Mouse (Mus musculus): ENCODE data around the gene Wdfy4. TPM values are rescaled to one million over a fixed set of nuclear protein-coding genes. Genes with fewer than 3 reads are reported as not detected.

Gene Wdfy4
- polyA plus RNA-seq (2014; fragmentation: Illumina TruSeq; extraction: RNeasy Lipid Tissue Mini Kit (QIAGEN cat#74804); ENCODE audit: low replicate concordance), result 0.85 TPM

DNA sequence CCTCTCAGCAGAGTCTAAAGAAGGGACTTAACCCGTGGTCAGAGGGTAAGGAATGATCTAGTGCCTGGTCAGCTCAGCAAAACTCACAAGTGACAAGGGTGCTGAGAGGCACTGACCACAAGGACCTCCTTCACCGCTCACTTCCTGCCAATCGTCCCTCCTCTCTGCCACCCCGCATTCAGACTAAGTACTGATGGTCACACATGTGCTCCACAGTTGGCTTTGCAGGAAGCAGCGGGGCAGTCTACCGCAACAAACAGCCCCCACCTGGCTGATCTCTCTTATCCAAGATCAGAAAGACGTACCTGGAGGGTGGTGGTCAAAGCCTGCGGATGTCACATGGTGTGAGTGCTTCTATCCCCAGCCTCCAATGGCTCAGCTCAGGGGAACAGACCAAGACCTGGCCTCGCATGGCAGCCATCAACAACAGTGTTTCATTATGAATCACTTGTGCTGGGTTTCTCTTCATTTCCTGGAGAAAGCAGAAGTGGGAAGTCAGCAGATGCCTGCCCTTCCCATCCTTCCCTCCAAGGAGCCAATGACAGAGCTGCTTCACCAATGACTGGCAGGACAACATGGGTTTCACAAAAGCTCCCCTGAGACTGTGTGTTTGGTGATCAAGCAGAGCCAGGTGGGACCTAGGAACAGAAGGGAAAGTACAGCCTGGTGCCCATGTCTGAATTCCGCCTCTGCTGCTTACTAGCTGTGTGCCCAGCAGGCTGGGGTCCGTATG lies at the start of gene Wdfy4:
Wdfy4 (minus strand) TSS at position 441 of the 733 bp plus-strand sequence.

GRCm38 (mm10) chr14:33213823-33214766 lies 28.8 kb upstream of the Wdfy4 start, which contains the start of gene Arhgap22:
Arhgap22 (plus strand) TSS chr14:33214026.

DNA sequence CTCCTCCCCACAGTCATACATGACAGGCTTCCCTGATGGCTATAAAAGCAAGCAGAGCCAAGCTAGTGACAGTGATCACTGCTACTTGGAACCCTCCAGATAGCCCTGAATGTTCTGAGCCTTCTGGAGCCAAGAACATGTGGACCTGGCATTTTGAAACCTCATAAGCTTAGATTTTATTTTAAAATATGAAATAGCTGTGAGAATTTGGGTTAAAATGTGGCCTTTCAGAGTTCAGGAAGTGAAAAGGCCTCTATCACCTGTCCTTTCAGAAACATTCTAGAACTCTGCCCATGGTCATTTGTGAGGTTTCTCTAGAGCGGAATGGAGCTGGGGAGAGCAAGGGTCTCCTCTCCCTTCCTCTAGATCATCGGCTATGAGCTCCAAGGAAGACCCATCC lies 194.2 kb downstream of the Wdfy4 start, which contains the start of gene Lrrc18:
Lrrc18 (plus strand) TSS at position 301 of the 400 bp plus-strand sequence.

Other genes with a start within 250 kb of the Wdfy4 start
- gene Lrrc18, start 194.1 kb downstream of the Wdfy4 start, polyA plus RNA-seq (2014; fragmentation: Illumina TruSeq; extraction: RNeasy Lipid Tissue Mini Kit (QIAGEN cat#74804); ENCODE audit: low replicate concordance), result 0.67 TPM
- gene Arhgap22, start 28.5 kb upstream of the Wdfy4 start, polyA plus RNA-seq (2014; fragmentation: Illumina TruSeq; extraction: RNeasy Lipid Tissue Mini Kit (QIAGEN cat#74804); ENCODE audit: low replicate concordance), result not detected

All from small intestine, adult 10 weeks (tissue).